Mouse (Mus musculus): ENCODE data around the gene Tyms. TPM values are rescaled to one million over a fixed set of nuclear protein-coding genes. Genes with fewer than 3 reads are reported as not detected.

The Tyms gene
- polyA plus RNA-seq, 1 experiment, result 39.4 TPM

GRCm38 (mm10) chr5:30012726-30013503 lies 60.5 kb downstream of the Tyms start, which contains the start of gene Il6:
TSS of gene Il6 (plus strand) at chr5:30013114.
- H3K36me3 ChIP-seq (ENCODE audit: control insufficient read depth, insufficient read depth), result no peaks in the 10 kb centered on the region

More at GRCm38 (mm10) chr5:30012726-30013503, 60.5 kb downstream of the Tyms start, which contains the start of gene Il6:
- TF ChIP-seq SRF (IDR thresholded peaks at IDR 0.05; ENCODE audit: control insufficient read depth, insufficient read length, low read depth), result peak; percentile 40
- TF ChIP-seq USF1 (IDR thresholded peaks at IDR 0.05; ENCODE audit: low read depth), result no peak
- TF ChIP-seq POLR2A (IDR thresholded peaks at IDR 0.05; ENCODE audit: insufficient read length, low read depth), result peak; percentile 33
- peak in 2 of 3 experiments; percentile 34 to 82 for TF ChIP-seq MYOG (IDR thresholded peaks at IDR 0.05; ENCODE audit: control insufficient read depth in 1 of 3, insufficient read depth in 1 of 3, insufficient read length in 2 of 3, low read depth in 2 of 3)
- no peak for TF ChIP-seq TCF12 (IDR thresholded peaks at IDR 0.05; ENCODE audit: insufficient read depth, poor library complexity, severe bottlenecking)
- TF ChIP-seq POLR2AphosphoS2 (IDR thresholded peaks at IDR 0.05; ENCODE audit: insufficient read length, low read depth), result peak; percentile 43
- TF ChIP-seq REST (IDR thresholded peaks at IDR 0.05; ENCODE audit: insufficient read depth, insufficient read length), result no peak
- TF ChIP-seq E2F4 (IDR thresholded peaks at IDR 0.05; ENCODE audit: insufficient read depth), result no peak
- TF ChIP-seq TCF3 (IDR thresholded peaks at IDR 0.05; ENCODE audit: insufficient read length, low read depth), result no peak
- TF ChIP-seq MYOD1 (IDR thresholded peaks at IDR 0.05; ENCODE audit: control insufficient read depth in 1 of 3, insufficient read length in 2 of 3, low read depth in 2 of 3), result peak; percentile 4 to 80 (median 75)
- peak; percentile 77 for TF ChIP-seq CEBPB (IDR thresholded peaks at IDR 0.05; ENCODE audit: insufficient read depth, poor library complexity, severe bottlenecking)
- no peak for TF ChIP-seq MAX (IDR thresholded peaks at IDR 0.05; ENCODE audit: low read depth)
- peak within 1 kb of the TSS; percentile 81 for H3K4me2 ChIP-seq (ENCODE audit: low read depth)
- H3K4me3 ChIP-seq, result peak within 1 kb of the TSS; percentile 25
- H3K27me3 ChIP-seq (ENCODE audit: control insufficient read depth, insufficient read depth, insufficient read length), result no peaks in the 10 kb centered on the region
- H3K79me2 ChIP-seq (ENCODE audit: control insufficient read depth, insufficient read depth), result no peaks in the 10 kb centered on the region
- no peak within 1 kb of the TSS for H3ac ChIP-seq (ENCODE audit: control insufficient read depth, insufficient read length)

Other genes starting within 250 kb of the Tyms start
- gene Il6, start 60.5 kb downstream of the Tyms start, polyA plus RNA-seq (2012; fragmentation: generic; extraction: Trizol), result 1.5 TPM
- gene Garem2, start 31.5 kb upstream of the Tyms start, polyA plus RNA-seq (2012; fragmentation: generic; extraction: Trizol), result 0.12 TPM
- gene 3110082J24Rik, start 32.5 kb upstream of the Tyms start, polyA plus RNA-seq (2012; fragmentation: generic; extraction: Trizol), result 0.08 TPM
- gene Hadha, start 81.5 kb upstream of the Tyms start, polyA plus RNA-seq (2012; fragmentation: generic; extraction: Trizol), result 119 TPM
- 52.3 TPM for gene Hadhb, start 81.6 kb upstream of the Tyms start, polyA plus RNA-seq (2012; fragmentation: generic; extraction: Trizol)
- gene Adgrf3, start 132.1 kb upstream of the Tyms start, polyA plus RNA-seq (2012; fragmentation: generic; extraction: Trizol), result 0.22 TPM
- 11.1 TPM for gene Selenoi, start 159.0 kb upstream of the Tyms start, polyA plus RNA-seq (2012; fragmentation: generic; extraction: Trizol)
- 0.01 TPM for gene Drc1, start 207.8 kb upstream of the Tyms start, polyA plus RNA-seq (2012; fragmentation: generic; extraction: Trizol)